Mouse (Mus musculus) CH12F3 (cell line): ENCODE measurements around the gene Hspa1l.
"Not testable (repeated sequence)": the region's sequence is repeated elsewhere in the genome, so short reads cannot be mapped to it uniquely, and the experiment has no call there.

Experiments
- in situ Hi-C: fragments of 300-500 bp; cut with MboI; formaldehyde crosslinking; loops from 2 replicates; pipeline ENCODE4 v1.14.3; 2020; ENCODE audit warnings: low sequenced_read_pairs

Hspa1l gene

DNA sequence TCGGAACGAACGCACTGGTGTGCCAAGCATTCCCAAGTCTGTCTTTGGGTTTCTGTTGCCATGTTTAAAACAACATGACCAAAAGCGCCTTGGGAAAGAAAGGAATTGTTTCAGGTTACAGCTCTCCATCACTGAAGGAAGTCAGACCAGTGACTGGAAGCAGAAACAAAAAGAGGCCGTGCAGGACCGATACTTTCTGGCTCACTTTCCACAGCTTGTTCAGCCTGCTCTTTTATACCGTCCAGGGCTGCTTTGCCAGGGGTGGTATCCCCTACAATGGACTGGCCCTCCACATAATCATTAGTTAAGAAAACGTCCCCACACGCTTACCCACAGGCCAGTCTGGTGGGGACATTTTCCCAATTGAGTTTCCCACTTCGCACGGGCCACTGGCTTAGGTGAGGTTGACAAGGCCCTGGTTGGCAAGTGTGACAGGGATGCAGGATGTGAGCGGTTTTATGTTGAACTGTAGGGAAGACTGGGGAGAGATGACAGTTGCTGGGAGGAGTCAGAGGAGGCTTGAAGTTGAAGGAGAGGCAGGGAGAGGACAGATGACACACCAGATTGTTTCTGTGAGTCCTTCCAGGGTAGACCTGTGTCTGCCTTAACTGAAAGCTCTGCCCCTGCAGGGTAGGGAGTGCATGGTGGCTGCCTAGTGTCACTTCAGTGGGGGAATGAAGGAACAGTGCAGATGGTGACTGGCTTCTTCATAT is 29.8 kb downstream of the Hspa1l start:
- in situ Hi-C loops = no loop called here

DNA sequence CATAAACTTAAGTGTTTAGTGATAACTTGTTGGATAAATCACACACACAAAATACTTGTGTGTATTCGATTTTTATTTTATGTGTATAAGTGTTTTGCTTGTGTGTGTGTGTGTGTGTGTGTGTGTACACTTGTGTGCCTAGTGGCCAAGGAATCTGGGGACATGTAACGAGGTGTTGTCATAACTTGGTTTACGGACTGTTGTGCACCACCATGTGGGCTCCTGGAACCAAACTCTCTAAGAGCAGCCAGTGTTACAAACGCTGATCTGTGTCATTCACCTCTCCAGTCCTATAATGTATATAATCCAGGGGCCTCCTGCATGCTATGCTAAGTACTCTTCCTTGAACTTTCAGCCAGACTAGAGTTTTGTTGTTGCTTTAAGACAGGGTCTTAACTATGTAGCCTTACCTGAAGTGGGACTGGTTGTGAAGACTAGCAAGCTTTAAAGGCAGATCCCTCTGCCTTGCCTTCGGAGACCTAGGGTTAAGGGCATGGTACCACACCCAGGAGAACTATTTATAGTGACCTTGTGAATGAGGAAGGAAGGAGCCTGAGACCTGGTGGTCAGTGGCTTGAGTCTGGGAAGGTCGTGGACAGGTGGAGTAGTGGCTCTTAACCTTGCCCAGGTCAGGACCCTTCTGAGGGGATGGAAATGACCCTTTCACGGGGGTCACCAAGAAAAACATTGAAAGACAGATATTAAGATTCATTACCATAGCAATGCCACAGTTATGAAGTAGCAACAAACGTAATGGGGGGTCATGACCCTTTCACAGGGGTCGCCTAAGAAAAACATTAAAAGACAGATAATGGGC is 30.7 kb downstream of the Hspa1l start:
- in situ Hi-C loops = no loop called here

- in situ Hi-C loops = no loop called here
Observed at GRCm38 (mm10) chr17:35004075-35004717, 31.7 kb downstream of the Hspa1l start.

DNA sequence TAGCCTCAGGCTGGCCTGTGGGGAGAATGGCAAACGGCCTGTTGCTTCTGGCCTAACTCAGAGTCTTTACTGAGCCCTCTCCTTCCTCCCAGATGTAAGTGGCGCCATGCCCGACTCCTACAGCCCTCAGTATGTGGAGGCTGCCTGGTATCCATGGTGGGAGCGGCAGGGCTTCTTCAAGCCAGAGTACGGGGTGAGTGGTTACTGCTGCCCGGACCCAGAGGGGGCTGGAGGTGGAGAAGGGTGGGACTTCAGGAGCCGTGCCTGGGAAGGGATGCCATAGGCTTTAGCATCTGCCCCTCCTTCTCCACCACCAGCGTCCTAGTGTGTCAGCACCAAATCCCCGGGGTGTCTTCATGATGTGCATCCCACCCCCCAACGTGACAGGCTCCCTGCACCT is 32.7 kb downstream of the Hspa1l start:
- in situ Hi-C loops = no loop called here

DNA sequence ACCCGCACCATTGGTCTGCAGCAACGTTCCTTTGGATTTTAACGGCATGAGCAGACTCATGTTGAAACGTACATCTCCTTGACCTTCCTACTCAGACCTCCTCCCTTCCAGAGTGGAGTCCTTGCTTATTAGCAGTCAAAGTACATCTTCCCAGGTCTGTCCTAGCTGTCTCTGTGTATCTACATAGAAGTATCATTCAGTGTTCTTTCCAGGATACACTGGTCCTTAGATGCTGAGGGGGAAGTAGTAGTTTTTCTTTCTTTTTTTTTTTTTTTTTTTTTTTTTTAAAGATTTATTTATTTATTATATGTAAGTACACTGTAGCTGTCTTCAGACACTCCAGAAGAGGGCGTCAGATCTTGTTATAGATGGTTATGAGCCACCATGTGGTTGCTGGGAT is 33.4 kb downstream of the Hspa1l start:
- in situ Hi-C loops = not testable (repeated sequence)

DNA sequence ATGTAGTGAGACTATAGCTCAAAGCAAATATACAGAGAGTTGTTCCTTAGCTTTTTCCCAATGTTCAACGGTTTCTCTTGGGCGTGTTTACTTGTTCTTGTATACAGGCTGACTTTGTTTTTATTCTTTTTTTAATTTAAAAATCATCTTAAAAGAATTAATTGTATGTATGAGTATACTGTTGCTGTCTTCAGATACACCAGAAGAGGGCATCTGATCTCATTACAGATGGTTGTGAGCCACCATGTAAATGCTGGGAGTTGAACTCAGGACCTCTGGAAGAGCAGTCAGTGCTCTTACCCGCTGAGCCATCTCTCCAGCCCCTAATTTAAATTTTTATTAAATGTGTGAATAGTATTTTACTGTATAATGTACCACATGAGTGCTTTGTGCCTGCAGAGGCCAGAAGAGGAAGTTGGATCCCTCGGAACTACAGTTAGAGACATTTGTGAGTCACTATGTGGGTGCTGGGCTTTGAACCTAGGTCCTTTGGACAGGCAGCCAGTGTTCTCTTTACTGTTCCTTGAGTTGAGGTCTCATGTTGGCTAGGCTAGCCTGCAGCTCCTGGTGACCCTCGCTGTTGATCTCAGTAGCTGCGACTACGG is 35.0 kb downstream of the Hspa1l start:
- in situ Hi-C loops = no loop called here

DNA sequence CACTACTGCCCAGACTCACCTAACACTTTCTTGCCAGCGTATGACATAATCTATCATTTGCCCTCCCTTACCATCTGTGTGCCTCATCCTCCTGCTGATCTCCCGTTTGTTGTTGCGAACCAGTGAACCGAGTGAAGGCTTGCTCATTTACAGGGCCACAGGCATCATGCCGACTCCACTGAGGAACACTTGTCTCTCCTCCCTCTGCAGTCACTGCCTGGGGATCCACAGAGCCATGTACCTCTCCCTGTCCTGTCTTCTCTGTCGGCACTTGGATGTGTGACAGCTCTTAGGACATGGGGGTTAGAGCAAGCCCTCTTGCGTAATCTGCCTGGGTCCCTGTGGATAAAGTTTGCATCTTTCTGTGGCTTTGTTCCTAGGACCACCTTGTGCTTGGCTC is 37.1 kb downstream of the Hspa1l start:
- in situ Hi-C loops = no loop called here

- in situ Hi-C loops = no loop called here
Observed at GRCm38 (mm10) chr17:35011440-35011839, 38.9 kb downstream of the Hspa1l start.

DNA sequence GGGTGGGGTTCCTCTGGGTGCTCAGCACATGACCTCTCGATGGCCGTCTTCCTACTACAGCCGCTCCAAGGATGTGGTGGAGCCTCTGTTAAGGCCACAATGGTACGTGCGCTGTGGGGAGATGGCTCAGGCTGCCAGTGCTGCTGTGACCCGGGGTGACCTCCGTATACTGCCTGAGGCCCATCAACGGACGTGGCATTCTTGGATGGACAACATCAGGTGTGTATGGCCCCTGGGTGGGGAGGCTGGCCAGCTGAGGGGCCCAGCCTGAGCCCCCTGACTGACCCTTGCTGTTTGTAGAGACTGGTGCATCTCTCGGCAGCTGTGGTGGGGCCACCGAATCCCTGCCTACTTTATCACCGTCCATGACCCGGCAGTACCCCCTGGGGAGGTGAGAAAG is 39.9 kb downstream of the Hspa1l start:
- in situ Hi-C loops = no loop called here

GRCm38 (mm10) chr17:35013221-35013620 is 40.7 kb downstream of the Hspa1l start:
- in situ Hi-C loops = no loop called here

DNA sequence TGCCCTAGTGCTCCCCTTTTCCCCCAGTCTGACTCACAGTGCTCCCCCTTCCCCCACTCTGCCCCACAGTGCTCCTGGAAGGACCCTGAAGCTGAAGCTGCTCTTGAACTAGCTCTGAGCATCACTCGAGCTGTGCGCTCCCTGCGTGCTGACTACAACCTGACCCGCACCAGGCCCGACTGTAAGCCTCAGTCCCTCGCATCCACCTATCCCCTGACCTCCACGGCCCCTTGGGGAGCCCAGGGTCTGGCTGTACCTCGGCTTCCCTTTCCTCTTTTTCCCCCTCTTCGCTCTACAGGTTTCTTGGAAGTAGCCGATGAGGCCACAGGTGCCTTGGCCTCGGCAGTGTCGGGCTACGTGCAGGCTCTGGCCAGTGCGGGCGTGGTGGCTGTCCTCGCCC is 42.8 kb downstream of the Hspa1l start:
- in situ Hi-C loops = no loop called here

GRCm38 (mm10) chr17:35016376-35016775 is 43.9 kb downstream of the Hspa1l start, which contains the start of gene Vwa7:
TSS of gene Vwa7 (plus strand) at chr17:35016579.
- in situ Hi-C loops = no loop called here

DNA sequence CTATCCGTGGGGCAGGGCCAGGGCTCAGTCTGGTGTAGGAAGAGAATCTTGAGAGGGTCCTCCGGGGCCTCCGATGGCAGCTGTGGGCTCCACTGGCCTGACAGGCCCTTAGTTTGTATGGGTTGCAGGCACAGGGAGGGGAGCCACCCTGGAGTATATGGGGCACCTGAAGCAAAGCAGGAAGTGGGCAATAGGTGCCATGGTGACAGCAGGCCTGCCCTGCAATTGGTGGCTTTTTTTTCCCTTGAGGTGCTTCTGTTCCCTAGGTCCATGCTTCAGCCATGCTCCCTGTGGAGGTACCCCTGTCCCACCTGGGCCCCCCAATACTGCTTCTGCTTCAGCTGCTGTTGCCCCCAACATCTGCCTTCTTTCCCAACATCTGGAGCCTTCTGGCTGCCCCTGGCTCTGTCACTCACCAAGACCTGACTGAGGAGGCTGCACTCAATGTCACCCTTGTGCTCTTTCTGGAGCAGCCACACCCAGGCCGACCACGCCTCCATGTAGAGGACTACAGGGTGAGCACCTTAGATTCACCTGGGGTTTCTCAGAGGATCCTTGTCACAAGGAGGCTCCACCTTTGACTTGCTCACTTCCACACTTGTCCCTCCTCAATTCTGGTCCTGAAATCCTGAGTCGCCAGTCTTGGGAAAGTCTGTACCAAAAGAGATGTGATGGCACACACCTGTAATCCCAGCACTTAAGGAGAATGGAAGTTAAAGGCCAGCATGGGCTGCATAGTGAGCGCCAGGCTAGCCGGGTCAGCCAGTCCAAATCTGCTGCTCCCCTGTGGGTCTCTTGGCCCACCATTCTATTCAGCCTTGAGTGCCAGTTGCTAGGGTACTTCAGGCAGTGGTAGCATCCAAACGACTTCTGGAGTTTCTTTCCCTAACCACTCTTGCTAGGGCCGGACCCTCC is 44.5 kb downstream of the Hspa1l start:
- in situ Hi-C loops = no loop called here

- in situ Hi-C loops = no loop called here
Observed at GRCm38 (mm10) chr17:35017706-35018030, 45.2 kb downstream of the Hspa1l start.

DNA sequence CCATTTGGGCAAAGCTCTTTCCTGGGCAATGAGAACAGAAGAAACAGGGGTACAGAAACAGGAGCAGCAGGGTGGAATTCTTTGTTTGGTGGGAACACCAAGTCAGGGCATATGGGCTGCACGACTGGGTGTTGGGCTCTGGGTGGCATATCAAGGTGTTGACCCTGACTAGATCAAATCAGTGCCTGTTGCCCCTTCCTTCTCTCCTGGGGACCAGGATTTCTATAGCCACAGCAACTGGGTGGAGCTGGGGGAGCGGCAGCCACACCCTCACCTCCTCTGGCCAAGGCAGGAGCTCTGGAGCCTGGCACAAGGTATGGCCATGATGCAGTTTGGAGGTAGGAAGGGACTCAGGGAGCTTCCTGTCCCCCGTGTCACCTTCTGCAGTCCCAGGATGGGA is 45.7 kb downstream of the Hspa1l start:
- in situ Hi-C loops = no loop called here

DNA sequence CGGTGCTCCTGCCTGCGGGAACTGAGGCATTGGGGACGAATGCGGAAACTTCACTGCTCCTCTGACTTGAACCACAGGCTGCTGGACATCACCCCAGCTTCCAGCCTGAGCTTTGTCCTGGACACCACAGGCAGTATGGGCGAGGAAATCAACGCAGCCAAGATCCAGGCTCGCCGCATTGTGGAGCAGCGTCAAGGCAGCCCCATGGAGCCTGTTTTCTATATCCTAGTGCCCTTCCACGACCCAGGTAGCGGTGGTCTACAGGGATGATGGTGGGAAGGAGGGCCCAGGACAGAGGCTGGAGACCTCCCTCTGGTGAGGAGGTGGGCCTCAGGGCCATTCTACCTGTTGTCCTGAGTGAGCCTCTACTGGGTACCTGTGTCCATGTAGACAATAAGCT is 47.4 kb downstream of the Hspa1l start:
- in situ Hi-C loops = no loop called here

GRCm38 (mm10) chr17:35020551-35020950 is 48.0 kb downstream of the Hspa1l start:
- in situ Hi-C loops = no loop called here

- in situ Hi-C loops = no loop called here
Observed at GRCm38 (mm10) chr17:35021163-35021808, 48.8 kb downstream of the Hspa1l start.

- in situ Hi-C loops = no loop called here
Observed at GRCm38 (mm10) chr17:35021842-35022477, 49.5 kb downstream of the Hspa1l start.
